9 mouse cellular contexts compared by ENCODE assay signal in genomic region chr9:64385511-64386465, GRCm38 (mm10). TPM values are rescaled to one million over a fixed set of nuclear protein-coding genes. Genes with fewer than 3 reads are reported as not detected.
DNase-seq lines count a peak whose midpoint lies in the region; ATAC-seq lines count a peak whose summit lies in the region.
"Had no signal": no experiment of that assay in that cellular context is flagged by ENCODE, and none has a peak within 500 bp of the region (broad histone marks: within the 10 kb centered on the region; RNA-seq: fewer than 3 reads in every experiment).

Megf11 (plus strand) TSS chr9:64385626.

- H3K36me3 ChIP-seq in megakaryocyte, embryonic 14.5 days (replicated peaks; ENCODE audit: low read length): no peaks in the 10 kb centered on the region
- H3K36me3 ChIP-seq in heart, embryonic 15.5 days: no peaks in the 10 kb centered on the region
- no peaks in the 10 kb centered on the region for H3K36me3 ChIP-seq in stomach, embryonic 15.5 days

- H3K4me3 ChIP-seq in megakaryocyte, embryonic 14.5 days (replicated peaks): peak within 1 kb of the TSS; percentile 81
- H3K4me3 ChIP-seq in heart, embryonic 15.5 days: peak within 1 kb of the TSS; percentile 56
- H3K4me3 ChIP-seq in stomach, embryonic 15.5 days (replicated peaks): peak within 1 kb of the TSS; percentile 50
- H3K4me3 ChIP-seq: myocyte had no signal

- peaks cover 89% of the 10 kb centered on the region for H3K27me3 ChIP-seq in megakaryocyte, embryonic 14.5 days (replicated peaks)
- H3K27me3 ChIP-seq in heart, embryonic 15.5 days: peaks cover 73% of the 10 kb centered on the region
- peaks cover 43% of the 10 kb centered on the region for H3K27me3 ChIP-seq in stomach, embryonic 15.5 days (replicated peaks)

- ATAC-seq in megakaryocyte, adult 5-6 weeks (ENCODE audit: poor library complexity, severe bottlenecking): no peak
- ATAC-seq in heart, embryonic 15.5 days (replicated peaks; ENCODE audit: insufficient number of reproducible peaks, insufficient read depth, low FRiP score, low read depth): peak; percentile 45
- peak; percentile 77 for ATAC-seq in stomach, embryonic 15.5 days (ENCODE audit: insufficient read depth, low FRiP score, low read depth)

- peak within 1 kb of the TSS; percentile 96 for H3K4me2 ChIP-seq in heart, embryonic 15.5 days
- H3K4me2 ChIP-seq in stomach, embryonic 15.5 days: peak within 1 kb of the TSS; percentile 100

- peaks cover 12% of the 10 kb centered on the region for H3K4me1 ChIP-seq in megakaryocyte, embryonic 14.5 days
- peaks cover 28% of the 10 kb centered on the region for H3K4me1 ChIP-seq in heart, embryonic 15.5 days (replicated peaks)
- H3K4me1 ChIP-seq in stomach, embryonic 15.5 days: peaks cover 15% of the 10 kb centered on the region

- H3K27ac ChIP-seq in heart, embryonic 15.5 days: no peak within 1 kb of the TSS
- H3K27ac ChIP-seq in stomach, embryonic 15.5 days: no peak within 1 kb of the TSS

- DNase-seq in cerebellum, postnatal 14 days: peak; percentile 81 to 84
- peak in 1 of 2 experiments; percentile 33 for DNase-seq in layer of hippocampus, postnatal 14 days (ENCODE audit: low spot score in 2 of 2)
- peak; percentile 3 for DNase-seq in lung, postnatal 36 days
- DNase-seq in natural killer cell, adult 2 months (ENCODE audit: low spot score in 2 of 2): no peak

- peak within 1 kb of the TSS; percentile 35 for H3K9ac ChIP-seq in heart, embryonic 15.5 days
- peak within 1 kb of the TSS; percentile 0; the same call in 1 of the 2 replicates for H3K9ac ChIP-seq in stomach, embryonic 15.5 days

- WGBS in heart, embryonic 15.5 days: 1% methylated on average over 93 of the region's 93 CpGs
- under 1% methylated on average over 87 of the region's 93 CpGs for WGBS in stomach, embryonic 15.5 days

- peaks cover 11% of the 10 kb centered on the region for H3K9me3 ChIP-seq in megakaryocyte, embryonic 14.5 days
- H3K9me3 ChIP-seq in heart, embryonic 15.5 days (replicated peaks): no peaks in the 10 kb centered on the region
- H3K9me3 ChIP-seq in stomach, embryonic 15.5 days: no peaks in the 10 kb centered on the region

RNA-seq across cellular contexts. Expression of gene Megf11, which starts in this region (rescaled TPM):
- not detected in 2 replicates for polyA plus RNA-seq in megakaryocyte, embryonic 14.5 days (2012; ENCODE audit: insufficient read depth, low replicate concordance)
- 0.04 TPM in 1 of 2 replicates, not detected in the other for total RNA-seq in megakaryocyte, adult 5-6 weeks (2015)
- 0.04 TPM in 1 of 2 replicates, not detected in the other for total RNA-seq in megakaryocyte, adult 5-6 weeks (2017)
- polyA plus RNA-seq in heart, embryonic 15.5 days (2015; fragmentation: Nextera tagmentation; extraction: Ambion mirVana): 0.63 and 0.72 TPM in 2 replicates
- total RNA-seq in layer of hippocampus, postnatal 14 days (2021): 10 to 100 TPM; 16.1 to 16.3 TPM
- polyA plus RNA-seq in stomach, embryonic 15.5 days (2015; fragmentation: Nextera tagmentation; extraction: Ambion mirVana): 1.2 and 1.4 TPM in 2 replicates

Comparison
In these comparisons a context has a peak if more than half of its experiments do, and no peak if none do; other contexts are left out.
1. RNA of gene Megf11 (total RNA-seq): 16.1 to 16.3 TPM in layer of hippocampus, postnatal 14 days; 0.04 TPM in megakaryocyte, adult 5-6 weeks; every median in the first group is over 10 times any median in the second.
2. Peak in ATAC-seq, H3K4me3 ChIP-seq, H3K9ac ChIP-seq and H3K4me2 ChIP-seq in heart, embryonic 15.5 days; RNA of the gene not detected or under 1 TPM.
3. DNase-seq: peak in cerebellum, postnatal 14 days (2 of 2) and lung, postnatal 36 days (single experiment); none in natural killer cell, adult 2 months (0 of 2).
4. Peak in every context shown above with its lines, with median percentiles within 50 percentile points of each other: H3K4me3 ChIP-seq.